Mouse (Mus musculus): ENCODE data around the gene Pan2. TPM values are rescaled to one million over a fixed set of nuclear protein-coding genes. Genes with fewer than 3 reads are reported as not detected.

Gene Pan2
- polyA plus RNA-seq (2012; rRNA removed; ENCODE audit: low replicate concordance): 22.6 and 30.2 TPM in 2 replicates

DNA sequence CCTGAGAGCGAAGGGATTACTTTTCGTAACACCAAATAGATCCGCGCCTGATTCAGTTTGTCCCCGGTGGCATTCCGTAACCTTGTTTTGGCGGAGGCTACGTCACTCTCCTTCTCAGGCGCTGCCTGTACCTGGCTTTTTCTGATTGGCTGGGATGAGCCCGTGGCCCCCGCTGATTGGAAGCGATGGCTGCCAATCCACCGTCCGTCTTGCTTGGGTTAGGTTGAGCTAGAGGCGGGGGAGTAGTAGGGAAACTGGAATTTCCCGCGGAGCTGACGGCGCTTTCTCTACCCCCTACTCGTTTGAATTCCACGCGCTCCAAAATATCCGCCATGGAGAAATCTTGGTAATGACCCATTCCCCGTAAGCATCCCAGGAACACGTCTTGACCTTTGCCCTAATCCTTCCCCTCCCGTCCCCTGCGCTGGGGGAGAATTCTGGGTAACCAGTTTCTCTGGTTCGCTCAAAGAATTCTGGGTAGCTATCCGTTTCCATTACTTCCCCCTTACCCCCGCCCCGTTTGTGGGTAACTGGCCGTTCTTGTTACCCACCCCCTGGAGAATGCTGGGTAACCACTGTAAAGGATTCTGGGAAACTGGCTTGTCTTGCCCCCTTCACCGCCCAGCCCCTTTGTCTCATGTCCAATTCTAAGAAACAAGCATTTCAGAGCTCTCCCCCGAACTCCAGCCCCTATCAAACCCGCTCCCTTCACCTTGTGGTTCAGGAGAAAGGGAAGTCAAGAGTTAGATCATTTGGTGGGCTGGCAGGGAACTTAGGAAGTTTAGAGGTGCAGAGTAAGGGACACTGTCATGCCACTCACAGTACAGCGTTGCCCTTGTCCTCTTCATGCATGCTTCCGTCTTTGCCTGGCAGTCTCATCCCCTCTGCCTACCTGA is at the start of gene Pan2:
Gene Pan2 (plus strand): TSS at position 210 of the 896 bp plus-strand sequence.

DNA sequence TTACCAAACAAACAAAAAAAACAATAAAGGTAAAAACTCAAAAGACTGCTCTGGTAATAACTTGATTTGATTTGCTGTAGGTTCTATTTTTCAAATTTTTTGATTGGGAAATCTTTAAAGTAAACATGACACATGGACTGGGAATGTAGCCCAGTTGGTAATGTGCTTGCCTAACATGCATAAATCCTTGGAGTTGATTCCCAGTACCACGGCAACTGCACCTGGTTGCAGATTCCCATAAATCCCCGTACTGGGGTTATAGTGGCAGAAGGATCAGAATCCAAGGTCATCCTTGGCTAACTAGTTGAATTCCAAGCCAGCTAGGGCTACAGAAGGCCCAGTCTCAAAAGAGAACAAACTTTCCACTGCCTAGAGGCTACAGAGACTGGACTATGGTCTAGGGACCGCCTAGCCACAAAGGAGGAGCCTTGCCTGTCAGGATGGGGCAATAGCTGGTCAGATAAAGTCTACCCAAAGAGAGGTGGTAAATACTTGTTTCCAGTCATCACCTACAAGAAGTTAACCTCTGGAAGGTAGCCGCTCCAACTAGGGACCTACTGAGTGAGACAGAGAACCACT is 49.4 kb upstream of the Pan2 start, which contains the start of gene Apon:
Gene Apon (plus strand): TSS at position 420 of the 579 bp plus-strand sequence.

DNA sequence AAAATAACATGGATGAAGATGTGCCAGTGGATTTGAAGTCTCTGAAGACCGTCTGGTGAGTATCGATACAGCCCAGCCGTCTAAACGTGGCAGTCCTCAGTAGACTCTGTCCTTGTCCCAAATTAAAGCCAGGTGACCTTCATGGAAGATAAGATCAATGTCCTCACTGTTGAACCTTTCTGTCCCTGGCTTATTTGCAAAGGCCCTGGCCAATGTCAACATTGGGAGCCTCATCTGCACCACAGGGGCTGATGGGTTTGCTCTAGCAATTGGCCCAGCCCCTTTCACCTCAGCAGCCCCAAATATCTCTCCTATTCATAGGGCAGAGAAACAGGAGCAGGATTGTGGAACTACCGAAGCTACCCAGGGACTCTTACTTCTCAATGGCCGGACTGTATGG is 34.8 kb upstream of the Pan2 start, which contains the start of gene Apof:
Gene Apof (plus strand): TSS at position 301 of the 400 bp plus-strand sequence.

DNA sequence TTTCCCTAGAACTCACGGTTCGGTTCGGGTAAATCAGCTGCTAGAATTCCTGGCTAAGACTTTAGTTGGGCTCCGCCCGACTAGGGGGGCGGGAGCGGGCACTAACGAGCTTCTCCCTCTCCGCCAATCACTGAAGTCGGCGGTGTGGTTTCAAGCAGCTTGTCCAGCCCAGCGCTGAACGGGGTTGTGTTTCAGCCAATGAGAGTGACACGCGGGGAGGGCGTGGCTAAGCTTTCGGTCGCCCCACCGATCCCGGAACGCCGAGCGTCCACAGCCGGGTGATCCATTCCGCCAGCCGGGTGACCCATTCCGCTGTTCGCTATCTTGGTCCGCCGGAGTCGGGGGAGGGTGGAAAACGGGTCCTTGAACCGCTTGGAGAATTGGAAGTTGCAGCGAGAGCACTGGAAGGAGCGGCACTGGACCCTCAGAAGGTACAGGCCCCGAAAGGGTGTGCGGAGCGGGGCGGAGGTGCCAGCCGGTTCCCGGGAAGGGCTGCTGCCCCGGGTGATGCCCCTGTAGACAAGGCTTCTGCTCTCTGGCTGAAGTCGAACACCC is 32.8 kb upstream of the Pan2 start, which contains the start of gene Stat2:
Gene Stat2 (plus strand): TSS at position 273 of the 555 bp plus-strand sequence.

DNA sequence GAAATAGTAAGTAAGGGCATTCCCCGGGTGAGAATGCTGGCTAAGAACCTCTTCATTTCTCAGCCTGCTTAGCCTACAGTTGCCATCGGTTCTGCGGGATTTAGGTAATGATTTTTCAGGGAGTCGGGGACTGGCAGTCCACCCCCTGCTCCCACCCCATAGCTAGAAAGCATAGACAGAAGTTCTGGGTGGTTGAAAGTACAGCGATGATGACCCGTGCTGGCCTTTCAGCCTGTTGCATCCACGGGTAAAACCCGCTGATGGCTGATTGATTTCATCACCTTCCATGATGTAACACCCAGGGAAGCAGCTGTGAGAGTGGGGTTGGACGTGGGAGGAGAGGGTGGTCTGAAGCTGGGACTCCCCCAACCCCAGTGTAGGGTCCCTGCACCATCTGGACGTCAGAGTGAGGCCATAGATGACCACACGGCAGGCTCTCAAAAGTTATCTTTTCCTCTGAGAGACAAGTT is 4.4 kb upstream of the Pan2 start, which contains the start of gene Il23a:
Gene Il23a (minus strand): TSS at position 51 of the 470 bp plus-strand sequence.

DNA sequence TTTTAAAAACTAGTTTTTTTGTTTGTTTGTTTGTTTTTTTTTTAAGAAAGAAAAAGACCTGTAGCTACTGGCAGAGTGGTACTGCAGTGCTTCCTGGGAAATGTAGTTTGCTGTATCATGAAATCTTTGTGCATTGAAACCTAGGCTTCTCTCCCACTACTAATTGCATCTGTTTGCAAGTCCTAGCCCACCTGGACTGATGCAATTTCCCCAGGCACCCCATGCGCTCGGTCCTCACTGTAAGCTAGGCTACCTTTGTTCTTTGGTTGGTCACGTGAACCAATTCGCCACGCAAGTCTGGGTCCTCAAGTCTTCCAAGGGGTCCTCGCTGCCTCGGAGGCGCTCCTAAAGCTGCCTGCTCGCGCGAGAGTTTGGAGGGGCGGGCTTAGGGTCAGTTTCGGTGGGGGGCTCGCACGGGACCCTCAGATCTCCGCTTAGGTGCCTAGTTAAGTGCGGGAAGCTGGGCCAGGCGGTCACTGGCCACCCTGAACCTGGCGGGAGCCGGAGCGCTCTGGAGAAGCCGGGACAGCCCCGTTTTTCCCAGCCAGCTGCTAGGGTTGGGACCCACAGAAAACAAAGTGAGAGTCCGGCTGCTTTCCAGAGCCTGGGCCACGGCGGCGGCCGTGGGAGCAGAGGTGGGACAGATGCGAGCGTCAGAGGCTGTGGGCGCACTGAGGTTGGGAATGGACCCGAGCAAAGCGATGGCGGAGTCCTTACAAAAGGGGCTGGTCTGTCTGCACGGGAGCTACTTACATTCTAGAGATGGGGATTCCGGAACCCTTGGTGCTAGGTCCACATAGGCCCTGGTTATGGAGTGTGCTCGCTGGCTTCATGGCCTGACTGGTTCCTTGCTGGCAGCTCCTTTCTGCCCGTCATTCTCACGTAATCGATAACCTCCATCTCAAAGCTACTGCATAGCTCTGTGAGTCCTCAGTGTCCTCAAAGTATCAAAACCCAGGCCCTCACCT is 19.3 kb downstream of the Pan2 start, which contains the start of gene Cnpy2:
Gene Cnpy2 (plus strand): TSS at position 319 of the 968 bp plus-strand sequence.

DNA sequence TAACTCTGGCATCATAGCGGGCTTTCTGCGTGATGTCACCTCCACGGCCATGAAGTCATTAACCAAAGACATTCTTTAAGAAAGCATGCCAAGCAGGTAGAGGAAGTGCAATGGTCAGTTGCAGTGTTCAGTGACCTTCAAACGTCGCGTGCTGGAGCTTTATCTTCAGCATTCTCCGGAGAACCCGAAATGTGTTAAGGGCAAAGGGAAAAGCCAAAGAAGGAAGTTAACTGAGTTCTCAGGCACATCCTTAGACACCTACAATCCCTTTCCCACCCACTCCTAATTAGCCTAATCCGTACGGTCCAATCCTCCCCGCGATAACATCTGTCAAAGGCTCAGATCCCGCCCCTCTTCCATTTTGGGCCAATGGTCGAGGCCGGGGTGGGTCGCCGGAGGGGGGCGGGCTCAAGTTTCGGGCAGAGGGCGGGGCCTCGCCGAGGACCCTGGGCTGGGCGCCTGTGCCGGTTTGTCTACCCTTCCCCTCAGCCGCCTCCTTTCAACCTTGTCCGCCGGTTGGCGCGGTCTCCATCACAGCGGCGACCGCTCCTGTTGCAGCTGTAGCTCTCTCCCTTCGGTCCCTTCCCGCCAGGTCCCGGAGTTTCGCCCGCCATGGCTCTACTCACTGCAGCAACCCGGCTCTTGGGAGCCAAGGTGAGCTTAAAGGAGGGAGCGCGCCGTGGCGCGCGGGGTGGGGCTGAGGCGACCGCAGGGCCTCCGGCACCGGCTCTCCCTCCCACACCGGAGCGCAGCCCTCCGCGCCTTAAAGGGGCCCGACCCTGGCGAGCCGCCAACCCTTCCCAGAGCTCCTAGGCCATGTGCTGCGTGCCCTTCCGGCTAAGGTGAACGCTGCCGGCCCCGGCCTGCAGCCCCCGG is 34.4 kb downstream of the Pan2 start, which contains the start of gene Cs:
Gene Cs (plus strand): TSS at position 429 of the 876 bp plus-strand sequence.

DNA sequence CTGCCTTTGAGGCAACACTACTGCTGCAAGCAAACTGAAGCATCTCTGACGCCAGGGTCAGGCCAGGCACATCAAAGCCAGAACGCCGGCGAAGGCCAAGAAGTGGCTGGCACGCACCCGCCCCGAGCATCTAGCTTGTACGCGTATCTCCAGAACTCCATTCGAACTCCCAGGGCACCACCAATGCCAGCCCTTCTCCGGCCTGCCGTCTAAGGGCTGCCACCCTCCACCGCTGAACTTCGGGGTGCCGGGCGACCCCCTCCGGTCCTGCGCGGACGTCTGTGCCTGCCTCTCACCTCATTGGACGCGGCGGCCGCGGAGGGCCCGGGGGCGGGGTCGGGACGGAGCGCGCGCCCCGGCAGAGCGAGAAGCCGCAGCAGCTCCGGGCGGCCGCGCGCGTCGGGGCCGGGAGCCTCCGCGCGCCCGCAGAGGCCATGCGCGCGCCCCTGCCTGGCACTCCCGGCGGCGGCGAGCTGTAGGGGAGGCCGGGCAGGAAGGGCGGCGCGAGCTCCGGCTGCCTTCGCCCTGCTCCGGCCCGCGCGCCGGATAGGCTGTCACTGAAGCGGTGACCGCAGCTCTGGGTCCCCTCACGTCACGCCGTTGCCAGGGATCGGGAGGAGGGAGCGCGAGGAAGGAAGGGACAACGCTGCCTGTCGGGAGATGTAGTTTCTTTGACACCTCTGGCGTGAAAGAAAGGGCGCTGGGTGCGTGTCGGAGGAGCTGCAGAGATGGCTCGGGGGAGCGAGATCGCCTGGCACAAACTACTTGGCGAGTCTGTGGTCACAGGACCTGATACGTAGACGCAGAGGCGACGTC is 65.5 kb downstream of the Pan2 start, which contains the start of gene Coq10a:
Gene Coq10a (minus strand): TSS at position 596 of the 816 bp plus-strand sequence.

Other genes with a start within 250 kb of the Pan2 start
- 20.8 and 56.6 TPM in 2 replicates for gene Ptges3, start 244.4 kb upstream of the Pan2 start, polyA plus RNA-seq (2012; rRNA removed; ENCODE audit: low replicate concordance)
- gene Atp5b, start 220.1 kb upstream of the Pan2 start, polyA plus RNA-seq (2012; rRNA removed; ENCODE audit: low replicate concordance): 3,191 and 5,020 TPM in 2 replicates
- gene Baz2a, start 211.8 kb upstream of the Pan2 start, polyA plus RNA-seq (2012; rRNA removed; ENCODE audit: low replicate concordance): 30.0 and 38.7 TPM in 2 replicates
- gene Rbms2, start 123.0 kb upstream of the Pan2 start, polyA plus RNA-seq (2012; rRNA removed; ENCODE audit: low replicate concordance): 179 and 228 TPM in 2 replicates
- 0.66 and 2.3 TPM in 2 replicates for gene Gls2, start 108.9 kb upstream of the Pan2 start, polyA plus RNA-seq (2012; rRNA removed; ENCODE audit: low replicate concordance)
- gene Spryd4, start 91.5 kb upstream of the Pan2 start, polyA plus RNA-seq (2012; rRNA removed; ENCODE audit: low replicate concordance): 12.9 and 17.8 TPM in 2 replicates
- gene Mip, start 77.5 kb upstream of the Pan2 start, polyA plus RNA-seq (2012; rRNA removed; ENCODE audit: low replicate concordance): not detected in 2 replicates
- 8.3 and 9.1 TPM in 2 replicates for gene Timeless, start 71.3 kb upstream of the Pan2 start, polyA plus RNA-seq (2012; rRNA removed; ENCODE audit: low replicate concordance)
- 0.20 and 0.22 TPM in 2 replicates for gene Apon, start 49.2 kb upstream of the Pan2 start, polyA plus RNA-seq (2012; rRNA removed; ENCODE audit: low replicate concordance)
- gene Apof, start 34.7 kb upstream of the Pan2 start, polyA plus RNA-seq (2012; rRNA removed; ENCODE audit: low replicate concordance): 0.09 and 0.77 TPM in 2 replicates
- gene Stat2, start 32.8 kb upstream of the Pan2 start, polyA plus RNA-seq (2012; rRNA removed; ENCODE audit: low replicate concordance): 29.1 and 44.5 TPM in 2 replicates
- not detected in 2 replicates for gene Il23a, start 4.6 kb upstream of the Pan2 start, polyA plus RNA-seq (2012; rRNA removed; ENCODE audit: low replicate concordance)
- 75.9 and 121 TPM in 2 replicates for gene Cnpy2, start 19.1 kb downstream of the Pan2 start, polyA plus RNA-seq (2012; rRNA removed; ENCODE audit: low replicate concordance)
- 436 and 554 TPM in 2 replicates for gene Cs, start 34.4 kb downstream of the Pan2 start, polyA plus RNA-seq (2012; rRNA removed; ENCODE audit: low replicate concordance)
- gene Coq10a, start 65.7 kb downstream of the Pan2 start, polyA plus RNA-seq (2012; rRNA removed; ENCODE audit: low replicate concordance): 65.7 and 66.7 TPM in 2 replicates
- gene Ankrd52, start 73.8 kb downstream of the Pan2 start, polyA plus RNA-seq (2012; rRNA removed; ENCODE audit: low replicate concordance): 34.1 and 47.9 TPM in 2 replicates
- gene Slc39a5, start 97.9 kb downstream of the Pan2 start, polyA plus RNA-seq (2012; rRNA removed; ENCODE audit: low replicate concordance): not detected in 2 replicates
- 32.5 and 44.3 TPM in 2 replicates for gene Nabp2, start 108.2 kb downstream of the Pan2 start, polyA plus RNA-seq (2012; rRNA removed; ENCODE audit: low replicate concordance)
- gene Rnf41, start 108.3 kb downstream of the Pan2 start, polyA plus RNA-seq (2012; rRNA removed; ENCODE audit: low replicate concordance): 30.7 and 33.1 TPM in 2 replicates
- 130 and 132 TPM in 2 replicates for gene Smarcc2, start 155.9 kb downstream of the Pan2 start, polyA plus RNA-seq (2012; rRNA removed; ENCODE audit: low replicate concordance)
- 1,396 and 2,043 TPM in 2 replicates for gene Myl6, start 190.8 kb downstream of the Pan2 start, polyA plus RNA-seq (2012; rRNA removed; ENCODE audit: low replicate concordance)
- 7.8 and 14.7 TPM in 2 replicates for gene Myl6b, start 195.3 kb downstream of the Pan2 start, polyA plus RNA-seq (2012; rRNA removed; ENCODE audit: low replicate concordance)
- 154 and 249 TPM in 2 replicates for gene Esyt1, start 222.5 kb downstream of the Pan2 start, polyA plus RNA-seq (2012; rRNA removed; ENCODE audit: low replicate concordance)
- 8.9 and 14.0 TPM in 2 replicates for gene Zc3h10, start 244.4 kb downstream of the Pan2 start, polyA plus RNA-seq (2012; rRNA removed; ENCODE audit: low replicate concordance)
- 1,421 and 2,770 TPM in 2 replicates for gene Rpl41, start 246.0 kb downstream of the Pan2 start, polyA plus RNA-seq (2012; rRNA removed; ENCODE audit: low replicate concordance)